Mouse (Mus musculus): ENCODE measurements at regions not wholly inside any gene's neighbourhood (a gene's known extent, or its start where the extent isn't known, plus 50 kb on each side); places are given as distances from the start of the nearest gene placed in this dataset.

- in situ Hi-C loops (cut with MboI, MseI) = no loop called here
Measured at GRCm38 (mm10) chr1:77568081-77568480, 53.2 kb upstream of the Epha4 start.

GRCm38 (mm10) chr1:77567657-77568056 is 52.8 kb upstream of the Epha4 start:
- in situ Hi-C loops (cut with MboI, MseI) = no loop called here
